Mouse (Mus musculus) hindbrain, embryonic 14.5 days (tissue): ENCODE results near the gene Phactr1. TPM values are rescaled to one million over a fixed set of nuclear protein-coding genes. Genes with fewer than 3 reads are reported as not detected.

Experiments used
- ATAC-seq: fragments of 200-750 bp; cut with Nextera tagmentation; 2 replicates; pipeline ENCODE4 v1.8.0; 2017; ENCODE audit warnings: moderate number of reproducible peaks, mild to moderate bottlenecking, moderate TSS enrichment, moderate library complexity; ENCODE audit not compliant: low FRiP score
- DNase-seq: peaks from one replicate; pipeline ENCODE4 v3.0.0-alpha.2; 2015; ENCODE audit warnings: low spot score
- H3K27ac ChIP-seq: fragments of 300-500 bp; sonication (generic); 2 replicates; pipeline ENCODE4 v1.5.1; 2014; ENCODE audit warnings: mild to moderate bottlenecking, moderate library complexity
- H3K27me3 ChIP-seq: fragments of 300-500 bp; sonication (generic); 2 replicates; pipeline ENCODE4 v1.6.1; 2014; ENCODE audit warnings: mild to moderate bottlenecking, low read length, mixed read lengths; ENCODE audit not compliant: control insufficient read depth, insufficient read depth
- H3K36me3 ChIP-seq: fragments of 300-500 bp; sonication (generic); replicated peaks from 2 replicates; pipeline ENCODE4 v1.6.1; 2014; ENCODE audit not compliant: control insufficient read depth, insufficient read depth
- H3K4me1 ChIP-seq: fragments of 300-500 bp; sonication (generic); replicated peaks from 2 replicates; pipeline ENCODE4 v1.6.1; 2014; ENCODE audit warnings: antibody characterized with exemption, low read length, mixed read lengths; ENCODE audit not compliant: control insufficient read depth, insufficient read depth
- H3K4me2 ChIP-seq: fragments of 300-500 bp; sonication (generic); replicated peaks from 2 replicates; pipeline ENCODE4 v1.6.1; 2014; ENCODE audit warnings: mild to moderate bottlenecking, moderate library complexity
- H3K4me3 ChIP-seq: fragments of 300-500 bp; sonication (generic); replicated peaks from 2 replicates; pipeline ENCODE4 v1.5.1; 2014; ENCODE audit warnings: mild to moderate bottlenecking, low read length
- H3K9ac ChIP-seq: fragments of 300-500 bp; sonication (generic); 2 replicates; pipeline ENCODE4 v1.6.1; 2014
- H3K9me3 ChIP-seq: fragments of 300-500 bp; sonication (generic); 2 replicates; pipeline ENCODE4 v1.6.1; 2016; ENCODE audit warnings: low read length; ENCODE audit not compliant: control insufficient read depth
- WGBS: fragments of 180-500 bp; shearing (Covaris S2); extraction: QIAGEN DNeasy Blood & Tissue Kit; methylation state at CpG from one replicate; pipeline ENCODE4 v1.1.7; 2014; 5-methylcytosine and 5-hydroxymethylcytosine counted together
- polyA plus RNA-seq: library from polyadenylated mRNA; unstranded; fragments of >200 nt; fragmentation: Nextera tagmentation; extraction: Ambion mirVana; gene quantifications from 2 replicates; pipeline ENCODE4 v1.2.1, GENCODE M21; 2014

The Phactr1 gene
- polyA plus RNA-seq, 1 experiment from 2014 or later, result 56.6 TPM

DNA sequence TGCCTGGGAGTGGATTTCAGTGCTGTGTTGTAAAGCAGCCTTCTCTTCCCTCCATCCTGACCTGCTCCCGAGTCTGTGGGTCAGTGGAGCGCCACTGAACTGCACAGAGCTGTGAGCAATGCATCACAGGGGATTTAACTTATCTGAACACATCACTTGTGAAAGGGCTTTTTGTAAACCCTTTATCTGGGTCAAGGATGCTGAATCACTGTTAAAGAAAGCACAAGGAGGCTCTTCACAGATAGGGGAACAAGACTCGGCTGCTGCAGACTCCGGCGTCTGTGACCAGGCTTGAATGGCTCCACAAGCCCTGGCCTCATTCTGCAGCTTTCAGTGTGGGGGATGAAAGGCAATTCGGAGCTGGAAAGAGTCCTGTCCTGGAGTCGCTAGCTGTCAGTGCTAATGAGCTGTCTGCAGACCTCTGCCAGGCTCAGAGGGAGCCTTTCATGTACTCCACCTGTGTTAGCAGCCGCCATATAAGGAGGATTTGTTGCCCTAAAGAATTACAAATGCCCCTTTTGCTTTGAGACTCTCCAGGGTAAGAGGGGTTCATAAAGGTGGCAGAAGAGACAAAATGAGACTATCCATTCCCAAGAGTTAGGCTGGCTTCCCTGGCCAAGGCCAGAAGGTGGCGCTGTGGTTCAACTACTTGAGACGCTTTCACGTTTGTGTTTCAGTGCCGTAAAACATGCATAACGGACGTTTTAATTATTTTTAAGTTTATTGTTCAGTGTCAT lies 502.2 kb downstream of the Phactr1 start:
- WGBS, result 20% methylated on average over 14 of the region's 14 CpGs
- peak overlapping the region; percentile 51 for H3K4me2 ChIP-seq
- DNase-seq (peak; percentile 97), ATAC-seq (peak; percentile 77)
- no peak overlapping the region; the same call in 1 of the 2 replicates for H3K27ac ChIP-seq
- H3K9ac ChIP-seq, result peak overlapping the region; percentile 37; the same call in 1 of the 2 replicates
- no peaks in the 10 kb centered on the region for H3K9me3 ChIP-seq
- H3K4me3 ChIP-seq, result peak overlapping the region; percentile 18
- H3K36me3 ChIP-seq, result no peaks in the 10 kb centered on the region
- H3K27me3 ChIP-seq, result no peaks in the 10 kb centered on the region
- no peaks in the 10 kb centered on the region; the same call in 1 of the 2 replicates for H3K4me1 ChIP-seq

DNA sequence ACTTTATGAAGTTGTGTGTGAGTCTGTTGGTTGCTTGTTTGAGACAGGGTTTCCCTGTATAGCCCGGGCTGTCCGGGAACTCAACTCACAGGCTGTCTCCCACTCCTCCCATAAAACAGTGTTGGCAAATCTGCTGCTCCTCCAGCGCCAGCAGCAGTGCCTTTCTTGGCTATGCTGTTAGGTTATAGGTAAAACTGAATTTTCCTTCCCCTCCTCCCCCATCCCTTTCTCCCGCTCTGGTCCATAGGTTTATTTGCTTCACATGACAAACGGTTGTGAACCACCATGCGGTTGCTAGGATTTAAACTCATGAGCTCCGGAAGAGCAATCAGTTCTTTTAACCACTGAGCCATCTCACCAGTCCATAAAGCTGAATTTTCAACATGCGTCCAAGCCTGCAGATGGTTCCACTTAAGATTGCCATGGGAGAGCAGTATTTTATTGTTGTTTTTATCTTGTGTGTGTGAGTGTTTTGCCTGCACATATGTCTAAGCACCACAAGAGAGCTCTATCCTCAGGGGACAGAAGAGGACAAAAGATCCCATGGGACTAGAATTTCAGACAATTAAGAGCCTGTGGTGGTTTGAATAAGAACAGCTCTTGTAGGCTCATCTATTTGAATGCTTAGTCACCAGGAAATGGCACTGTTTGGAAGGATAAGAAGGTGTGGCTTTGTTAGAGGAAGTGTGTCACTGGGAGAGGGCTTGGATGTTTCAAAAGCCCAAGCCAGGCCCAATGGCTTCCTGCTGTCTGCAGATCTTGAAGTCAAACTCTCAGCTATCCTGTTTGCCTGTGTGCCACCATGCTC lies 503.0 kb downstream of the Phactr1 start:
- Histone ChIP-seq H3K9ac (no peak overlapping the region), H3K9me3 (0 out of 2 replicates have a peak, but pooled peaks cover 4% of the 10 kb centered on the region), H3K4me1 (no peaks in the 10 kb centered on the region; the same call in 1 of the 2 replicates), H3K27me3 (no peaks in the 10 kb centered on the region), H3K4me2 (peak overlapping the region; percentile 51), H3K36me3 (no peaks in the 10 kb centered on the region), H3K27ac (no peak overlapping the region), H3K4me3 (peak overlapping the region; percentile 18)
- no peak for DNase-seq
- WGBS, result 61% methylated on average over 8 of the region's 8 CpGs
- ATAC-seq, result peak; percentile 62

DNA sequence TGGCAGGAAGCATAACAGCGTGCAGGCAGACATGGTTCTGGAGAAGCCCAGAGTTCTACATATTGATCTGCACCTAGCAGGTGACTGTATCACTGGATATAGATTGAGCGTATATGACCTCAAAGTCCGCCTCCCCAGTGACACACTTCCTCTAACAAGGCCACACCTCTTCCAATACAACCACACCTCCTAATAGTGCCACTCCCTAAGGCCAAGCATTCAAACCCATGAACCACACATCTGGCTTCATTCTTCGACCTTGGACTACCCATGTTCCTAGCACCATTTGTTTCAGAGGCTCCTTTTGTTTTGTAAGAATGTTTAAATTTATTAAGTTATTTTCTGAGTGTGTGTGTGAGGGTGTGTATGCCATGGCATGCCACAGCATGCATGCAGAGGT lies 507.3 kb downstream of the Phactr1 start:
- Histone ChIP-seq H3K4me1 (no peaks in the 10 kb centered on the region; the same call in 1 of the 2 replicates), H3K36me3 (no peaks in the 10 kb centered on the region), H3K27ac (no peak overlapping the region), H3K9me3 (0 out of 2 replicates have a peak, but pooled peaks cover 5% of the 10 kb centered on the region), H3K4me3 (no peak overlapping the region), H3K27me3 (no peaks in the 10 kb centered on the region), H3K9ac (no peak overlapping the region), H3K4me2 (no peak overlapping the region)
- DNase-seq (no peak), ATAC-seq (no peak)
- WGBS, result 97% methylated on average over 4 of the region's 4 CpGs
